Mouse (Mus musculus) lung, postnatal 0 days (tissue): ENCODE results near the gene Ptpn13. TPM values are rescaled to one million over a fixed set of nuclear protein-coding genes. Genes with fewer than 3 reads are reported as not detected.

Experiments
- ATAC-seq: fragments of 200-750 bp; cut with Nextera tagmentation; 2 replicates; pipeline ENCODE4 v1.8.0; 2017; ENCODE audit warnings: moderate library complexity
- DNase-seq: peaks from one replicate; pipeline ENCODE4 v3.0.0-alpha.2; 2016; ENCODE audit warnings: low spot score
- H3K27ac ChIP-seq: fragments of 300-500 bp; sonication (generic); 2 replicates; pipeline ENCODE4 v1.5.1; 2014; ENCODE audit warnings: antibody characterized with exemption, mild to moderate bottlenecking, low read length, mixed read lengths
- H3K27me3 ChIP-seq: fragments of 300-500 bp; sonication (generic); replicated peaks from 2 replicates; pipeline ENCODE4 v1.6.1; 2014; ENCODE audit warnings: low read length, mixed read lengths; ENCODE audit not compliant: insufficient read depth
- H3K36me3 ChIP-seq: fragments of 300-500 bp; sonication (generic); 2 replicates; pipeline ENCODE4 v1.6.1; 2014; ENCODE audit warnings: low read length, mixed read lengths; ENCODE audit not compliant: insufficient read depth
- H3K4me1 ChIP-seq: fragments of 300-500 bp; sonication (generic); 2 replicates; pipeline ENCODE4 v1.6.1; 2014; ENCODE audit warnings: antibody characterized with exemption, low read depth, low read length, mixed read lengths; ENCODE audit not compliant: insufficient read depth
- H3K4me2 ChIP-seq: fragments of 300-500 bp; sonication (generic); replicated peaks from 2 replicates; pipeline ENCODE4 v1.6.1; 2014; ENCODE audit warnings: low read depth, mild to moderate bottlenecking, low read length, moderate library complexity, mixed read lengths
- H3K4me3 ChIP-seq: fragments of 300-500 bp; sonication (generic); 2 replicates; pipeline ENCODE4 v1.5.1; 2014; ENCODE audit warnings: low read depth, low read length
- H3K9ac ChIP-seq: fragments of 300-500 bp; sonication (generic); replicated peaks from 2 replicates; pipeline ENCODE4 v1.6.1; 2014; ENCODE audit warnings: low read depth, mild to moderate bottlenecking
- H3K9me3 ChIP-seq: fragments of 300-500 bp; sonication (generic); 2 replicates; pipeline ENCODE4 v1.6.1; 2016; ENCODE audit warnings: low read length, mixed read lengths
- CTCF ChIP-seq: IDR thresholded peaks from 2 replicates; pipeline ENCODE4 v1.5.1; 2016; ENCODE audit warnings: antibody characterized with exemption, mild to moderate bottlenecking
- EP300 ChIP-seq: IDR thresholded peaks from 2 replicates; pipeline ENCODE4 v1.6.1; 2016; ENCODE audit warnings: antibody characterized with exemption, mild to moderate bottlenecking, control low read depth
- WGBS: fragments of 180-500 bp; shearing (Covaris S2); extraction: QIAGEN DNeasy Blood & Tissue Kit; methylation state at CpG from one replicate; pipeline ENCODE4 v1.1.7; 2014; 5-methylcytosine and 5-hydroxymethylcytosine counted together
- polyA plus RNA-seq: library from polyadenylated mRNA; unstranded; fragments of >200 nt; fragmentation: Nextera tagmentation; extraction: Ambion mirVana; gene quantifications from 2 replicates; pipeline ENCODE4 v1.2.1, GENCODE M21; 2015

The Ptpn13 gene
- polyA plus RNA-seq, 1 experiment from 2014 or later = 8.9 TPM

GRCm38 (mm10) chr5:103527437-103527718 lies 102.4 kb downstream of the Ptpn13 start:
- Histone ChIP-seq H3K4me3 (no peak overlapping the region), H3K36me3 (peaks cover 17% of the 10 kb centered on the region; the same call in 1 of the 2 replicates), H3K4me2 (no peak overlapping the region), H3K9me3 (no peaks in the 10 kb centered on the region), H3K4me1 (no peaks in the 10 kb centered on the region), H3K27me3 (no peaks in the 10 kb centered on the region), H3K9ac (no peak overlapping the region), H3K27ac (peak overlapping the region; percentile 43; the same call in 1 of the 2 replicates)
- WGBS = 54% methylated on average over 6 of the region's 6 CpGs
- TF ChIP-seq EP300 (no peak), CTCF (no peak)
- DNase-seq (no peak), ATAC-seq (peak; percentile 30)

GRCm38 (mm10) chr5:103530214-103530613 lies 105.2 kb downstream of the Ptpn13 start:
- Histone ChIP-seq H3K4me2 (no peak overlapping the region), H3K4me1 (no peaks in the 10 kb centered on the region), H3K36me3 (peaks cover 17% of the 10 kb centered on the region; the same call in 1 of the 2 replicates), H3K27me3 (no peaks in the 10 kb centered on the region), H3K9me3 (no peaks in the 10 kb centered on the region), H3K4me3 (no peak overlapping the region), H3K9ac (no peak overlapping the region), H3K27ac (no peak overlapping the region)
- 43% methylated on average over 9 of the region's 9 CpGs for WGBS
- ATAC-seq (peak; percentile 87), DNase-seq (peak; percentile 51)
- TF ChIP-seq CTCF (no peak), EP300 (peak; percentile 98)

GRCm38 (mm10) chr5:103532841-103533390 lies 107.9 kb downstream of the Ptpn13 start:
- ATAC-seq = no peak
- Histone ChIP-seq H3K4me2 (no peak overlapping the region), H3K4me1 (no peaks in the 10 kb centered on the region), H3K27ac (no peak overlapping the region), H3K9me3 (no peaks in the 10 kb centered on the region), H3K9ac (no peak overlapping the region), H3K27me3 (no peaks in the 10 kb centered on the region), H3K36me3 (peaks cover 17% of the 10 kb centered on the region; the same call in 1 of the 2 replicates), H3K4me3 (no peak overlapping the region)
- WGBS = 82% methylated on average over 11 of the region's 11 CpGs
- TF ChIP-seq CTCF (no peak), EP300 (no peak)
- no peak for DNase-seq

- Histone ChIP-seq H3K4me1 (no peaks in the 10 kb centered on the region), H3K36me3 (peaks cover 5% of the 10 kb centered on the region; the same call in 1 of the 2 replicates), H3K27me3 (no peaks in the 10 kb centered on the region), H3K27ac (no peak overlapping the region), H3K9me3 (no peaks in the 10 kb centered on the region), H3K4me2 (no peak overlapping the region), H3K9ac (no peak overlapping the region), H3K4me3 (no peak overlapping the region)
- TF ChIP-seq CTCF (peak; percentile 33), EP300 (no peak)
- DNase-seq = no peak
- 49% methylated on average over 3 of the region's 3 CpGs for WGBS
- no peak for ATAC-seq
These were observed 109.5 kb downstream of the Ptpn13 start for GRCm38 (mm10) chr5:103534454-103534853.

GRCm38 (mm10) chr5:103537429-103537828 lies 112.4 kb downstream of the Ptpn13 start:
- ATAC-seq (no peak), DNase-seq (no peak)
- 70% methylated on average over 4 of the region's 4 CpGs for WGBS
- Histone ChIP-seq H3K36me3 (peaks cover 5% of the 10 kb centered on the region; the same call in 1 of the 2 replicates), H3K4me3 (no peak overlapping the region), H3K4me2 (no peak overlapping the region), H3K27me3 (no peaks in the 10 kb centered on the region), H3K9me3 (no peaks in the 10 kb centered on the region), H3K9ac (no peak overlapping the region), H3K27ac (no peak overlapping the region), H3K4me1 (no peaks in the 10 kb centered on the region)
- no peak for TF ChIP-seq EP300
- TF ChIP-seq CTCF = no peak

GRCm38 (mm10) chr5:103540612-103541011 lies 115.6 kb downstream of the Ptpn13 start:
- Histone ChIP-seq H3K9ac (no peak overlapping the region), H3K9me3 (no peaks in the 10 kb centered on the region), H3K27me3 (no peaks in the 10 kb centered on the region), H3K4me1 (no peaks in the 10 kb centered on the region), H3K4me3 (no peak overlapping the region), H3K4me2 (no peak overlapping the region), H3K36me3 (peaks cover 5% of the 10 kb centered on the region; the same call in 1 of the 2 replicates), H3K27ac (no peak overlapping the region)
- ATAC-seq (no peak), DNase-seq (no peak)
- no peak for TF ChIP-seq CTCF
- TF ChIP-seq EP300 = no peak
- 79% methylated on average over 6 of the region's 6 CpGs for WGBS

- 72% methylated on average over 10 of the region's 10 CpGs for WGBS
- DNase-seq = peak; percentile 47
- peaks cover 5% of the 10 kb centered on the region; the same call in 1 of the 2 replicates for H3K36me3 ChIP-seq
- no peak overlapping the region for H3K4me3 ChIP-seq
- H3K27me3 ChIP-seq = no peaks in the 10 kb centered on the region
- no peak overlapping the region for H3K9ac ChIP-seq
- ATAC-seq = 0 out of 2 replicates have a peak, but pooled peaks have one; percentile 12
- no peak overlapping the region for H3K27ac ChIP-seq
- no peak overlapping the region for H3K4me2 ChIP-seq
- H3K9me3 ChIP-seq = no peaks in the 10 kb centered on the region
- H3K4me1 ChIP-seq = no peaks in the 10 kb centered on the region
- no peak for TF ChIP-seq CTCF
- no peak for TF ChIP-seq EP300
These were observed 116.1 kb downstream of the Ptpn13 start for GRCm38 (mm10) chr5:103541136-103541535.
